Mouse (Mus musculus) liver (tissue): ENCODE results near the gene Fam196b.

ENCODE experiments used
- DNase-seq: peaks from one replicate; pipeline ENCODE4 v3.0.0-alpha.2; 2020; ENCODE audit warnings: mixed read lengths

Gene Fam196b

GRCm38 (mm10) chr11:34415884-34416618 is 101.4 kb downstream of the Fam196b start:
- no peak for DNase-seq

- DNase-seq = no peak
Observed at GRCm38 (mm10) chr11:34416619-34416979, 102.0 kb downstream of the Fam196b start.

DNA sequence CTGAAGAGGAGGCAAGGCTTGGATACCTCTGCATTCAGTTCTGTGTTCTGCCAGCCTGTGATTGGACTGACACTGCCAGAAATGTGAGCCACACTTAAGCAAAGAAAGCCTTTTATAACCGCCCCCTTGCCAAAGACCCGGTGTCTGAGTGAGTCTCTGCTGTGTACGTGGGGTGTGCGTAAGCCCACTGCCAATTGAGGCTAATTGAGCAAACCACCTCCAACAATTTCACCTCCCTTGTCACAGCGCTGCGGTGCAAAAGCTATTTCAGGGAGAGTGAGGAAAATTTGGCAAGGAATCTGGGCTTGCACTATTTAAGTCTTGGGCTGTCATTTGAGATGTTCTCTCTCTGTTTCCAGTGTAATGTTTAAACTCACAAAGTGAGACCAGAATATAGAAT is 106.4 kb downstream of the Fam196b start:
- DNase-seq = no peak

GRCm38 (mm10) chr11:34424546-34424945 is 109.9 kb downstream of the Fam196b start:
- no peak for DNase-seq

DNA sequence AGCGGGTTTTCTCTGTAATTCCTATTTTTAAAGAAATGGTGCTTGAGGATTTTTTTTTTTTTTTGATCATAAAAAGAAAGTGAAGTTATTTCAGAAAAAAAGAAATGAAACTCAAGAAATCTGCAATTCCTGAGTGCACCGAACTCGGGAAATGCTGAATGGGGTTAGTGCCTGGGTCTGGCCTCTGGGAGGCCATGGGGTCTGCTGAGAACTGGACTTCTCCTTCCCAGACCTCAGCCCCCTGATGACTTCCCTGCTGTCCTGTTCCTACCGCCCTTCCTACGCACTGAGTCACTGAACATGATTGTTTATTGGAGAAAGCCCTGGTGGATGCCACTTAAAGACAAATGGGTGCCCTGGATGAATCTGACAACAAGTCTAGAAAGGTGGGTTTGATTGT is 112.6 kb downstream of the Fam196b start:
- no peak for DNase-seq

- no peak for DNase-seq
Observed at GRCm38 (mm10) chr11:34430940-34431339, 116.3 kb downstream of the Fam196b start.

DNA sequence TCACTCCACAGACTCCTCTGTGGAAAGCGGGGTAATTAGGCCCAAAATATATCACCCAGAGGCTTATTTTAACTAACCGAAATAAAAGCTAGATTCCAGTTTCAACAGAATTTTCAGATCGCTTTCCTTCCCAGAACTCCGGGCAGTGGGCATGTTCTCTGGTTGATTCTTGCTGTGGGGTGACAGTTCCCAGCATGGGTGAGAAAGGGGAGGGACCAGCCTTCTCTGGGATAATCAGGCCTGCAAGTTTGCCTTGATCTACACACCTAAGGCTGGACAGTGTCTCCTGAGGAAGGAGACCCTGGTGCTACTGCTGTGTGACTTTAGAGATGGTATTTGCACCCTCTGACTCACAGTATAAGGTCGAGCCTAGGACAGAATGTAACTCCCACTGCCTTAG is 116.7 kb downstream of the Fam196b start:
- no peak for DNase-seq

DNA sequence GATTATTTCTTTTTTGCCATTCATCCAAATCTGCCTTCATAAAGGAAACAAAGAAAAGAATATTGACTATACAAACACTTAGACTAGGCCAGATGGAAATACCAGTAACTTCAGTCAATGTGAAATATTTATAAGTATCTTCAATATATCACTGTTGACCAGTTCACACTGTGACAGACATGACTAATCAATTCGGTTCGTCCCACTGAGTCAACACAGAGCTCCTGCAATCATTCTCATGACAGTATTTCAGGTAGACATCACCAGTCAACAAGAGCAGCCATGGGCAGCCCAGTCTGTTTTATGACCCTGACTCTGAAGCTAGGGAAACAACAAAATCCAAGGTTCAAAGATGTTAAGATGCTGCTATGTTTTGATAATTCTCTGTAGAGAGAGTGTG is 117.4 kb downstream of the Fam196b start:
- DNase-seq = no peak

DNA sequence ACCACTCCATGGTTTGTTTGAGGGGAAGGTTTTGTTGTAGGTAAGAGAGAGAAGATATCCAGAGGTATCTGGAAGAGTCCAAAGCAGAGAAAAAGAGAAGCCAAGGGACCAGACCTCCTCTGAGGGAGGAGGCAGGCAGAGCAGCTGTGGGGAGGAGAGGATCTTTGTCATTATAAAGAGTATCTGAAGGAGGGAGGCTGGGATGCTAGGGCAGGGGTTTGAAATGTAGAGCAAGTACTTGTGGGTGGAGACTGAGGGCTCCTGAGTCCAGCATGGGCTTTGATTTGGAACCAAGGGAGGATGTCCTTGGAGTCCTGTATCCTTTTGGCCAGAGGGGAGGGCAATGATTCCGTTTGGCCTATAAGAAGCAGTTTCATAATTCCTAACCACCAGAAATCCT is 122.8 kb downstream of the Fam196b start:
- DNase-seq = no peak

GRCm38 (mm10) chr11:34438429-34438828 is 123.8 kb downstream of the Fam196b start:
- no peak for DNase-seq

GRCm38 (mm10) chr11:34447891-34448290 is 133.3 kb downstream of the Fam196b start:
- DNase-seq = peak; percentile 18

DNA sequence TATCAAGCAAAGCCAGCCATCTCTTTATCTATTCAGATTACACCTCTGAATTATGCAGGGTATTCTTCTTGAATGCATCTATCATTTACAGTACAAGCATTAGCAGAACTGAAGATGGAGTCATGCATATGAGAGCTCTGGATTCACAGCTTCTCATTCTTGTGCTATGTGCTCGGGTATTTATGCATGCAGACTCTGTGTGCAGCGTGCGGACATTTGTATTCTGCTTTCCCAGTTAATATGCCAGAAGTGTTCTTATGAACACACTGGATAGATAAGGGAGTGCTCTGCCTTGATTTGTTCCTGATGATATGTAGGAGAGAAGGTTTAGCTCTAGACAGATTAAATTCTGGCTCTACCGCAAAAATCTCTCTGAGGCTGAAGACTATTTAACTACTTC is 135.3 kb downstream of the Fam196b start:
- DNase-seq = no peak

- no peak for DNase-seq
Observed at GRCm38 (mm10) chr11:34467056-34467455, 152.4 kb downstream of the Fam196b start.

- no peak for DNase-seq
Observed at GRCm38 (mm10) chr11:34468571-34468970, 153.9 kb downstream of the Fam196b start.

- no peak for DNase-seq
Observed at GRCm38 (mm10) chr11:34469792-34470191, 155.2 kb downstream of the Fam196b start.
